Comparison of ENCODE assay signal across 24 mouse cellular contexts in genomic region chr16:97529241-97529640, GRCm38 (mm10). TPM values are rescaled to one million over a fixed set of nuclear protein-coding genes. Genes with fewer than 3 reads are reported as not detected.
DNase-seq lines count a peak whose midpoint lies in the region; ATAC-seq and TF ChIP-seq lines count a peak whose summit lies in the region.
"Had no signal": no experiment of that assay in that cellular context is flagged by ENCODE, and none has a peak within 500 bp of the region (broad histone marks: within the 10 kb centered on the region; RNA-seq: fewer than 3 reads in every experiment).

No protein-coding gene starts in this region.

- H3K27me3 ChIP-seq in intestine, embryonic 14.5 days (replicated peaks; ENCODE audit: control insufficient read depth, insufficient read depth, low read length): no peaks in the 10 kb centered on the region
- H3K27me3 ChIP-seq in intestine, embryonic 15.5 days (replicated peaks): no peaks in the 10 kb centered on the region
- H3K27me3 ChIP-seq in intestine, postnatal 0 days (replicated peaks; ENCODE audit: control insufficient read depth, insufficient read depth, low read length): no peaks in the 10 kb centered on the region
- no peaks in the 10 kb centered on the region for H3K27me3 ChIP-seq in stomach, postnatal 0 days (ENCODE audit: control insufficient read depth, insufficient read depth, low read length)
- H3K27me3 ChIP-seq in liver, embryonic 12.5 days (replicated peaks): no peaks in the 10 kb centered on the region
- H3K27me3 ChIP-seq in forebrain, embryonic 12.5 days: no peaks in the 10 kb centered on the region
- H3K27me3 ChIP-seq: embryonic facial prominence, embryonic 12.5 days had no signal

- no peak overlapping the region for H3K27ac ChIP-seq in intestine, embryonic 14.5 days (ENCODE audit: low read depth)
- no peak overlapping the region for H3K27ac ChIP-seq in intestine, embryonic 15.5 days
- H3K27ac ChIP-seq in intestine, postnatal 0 days (ENCODE audit: low read depth, low read length): no peak overlapping the region; the same call in 1 of the 2 replicates
- no peak overlapping the region for H3K27ac ChIP-seq in stomach, postnatal 0 days (replicated peaks)
- no peak overlapping the region for H3K27ac ChIP-seq in liver, embryonic 12.5 days
- H3K27ac ChIP-seq in forebrain, embryonic 12.5 days: no peak overlapping the region
- H3K27ac ChIP-seq: embryonic facial prominence, embryonic 10.5 days; embryonic facial prominence, embryonic 12.5 days had no signal

- peak; percentile 43; the same call in 1 of the 2 replicates for ATAC-seq in intestine, embryonic 14.5 days (replicated peaks; ENCODE audit: low FRiP score, low TSS enrichment, low read depth)
- peak; percentile 92 for ATAC-seq in intestine, embryonic 15.5 days
- ATAC-seq in intestine, postnatal 0 days: peak; percentile 83
- no peak for ATAC-seq in stomach, postnatal 0 days (ENCODE audit: low FRiP score, low TSS enrichment)
- ATAC-seq in liver, embryonic 12.5 days: no peak
- ATAC-seq in forebrain, embryonic 12.5 days (ENCODE audit: low FRiP score): no peak
- ATAC-seq: forebrain, embryonic 14.5 days; forebrain, embryonic 16.5 days had no signal

- no peak overlapping the region for H3K4me2 ChIP-seq in intestine, embryonic 14.5 days (ENCODE audit: low read length)
- H3K4me2 ChIP-seq in intestine, embryonic 15.5 days (replicated peaks): no peak overlapping the region
- no peak overlapping the region for H3K4me2 ChIP-seq in intestine, postnatal 0 days (replicated peaks; ENCODE audit: low read depth)
- H3K4me2 ChIP-seq in stomach, postnatal 0 days (replicated peaks; ENCODE audit: low read depth): no peak overlapping the region
- H3K4me2 ChIP-seq in liver, embryonic 12.5 days: no peak overlapping the region
- no peak overlapping the region for H3K4me2 ChIP-seq in forebrain, embryonic 12.5 days
- H3K4me2 ChIP-seq: embryonic facial prominence, embryonic 12.5 days had no signal

- DNase-seq in intestine, embryonic 14.5 days (ENCODE audit: low spot score): no peak
- DNase-seq in stomach, postnatal 0 days (ENCODE audit: low spot score): peak; percentile 20
- DNase-seq in cerebellum, postnatal 10 days: no peak
- no peak for DNase-seq in frontal cortex, postnatal 36 days (ENCODE audit: low spot score in 2 of 2)
- DNase-seq: adrenal gland, adult 2 months; adrenal gland, postnatal 10 days; adrenal gland, postnatal 25 days; cerebellum, adult 11 months; cerebellum, adult 18-20 months; cerebellum, adult 8-10 months; cerebellum, adult 9-11 months; cerebellum, postnatal 25 days had no signal

- H3K4me3 ChIP-seq in intestine, embryonic 14.5 days (ENCODE audit: low read depth, low read length): no peak overlapping the region
- no peak overlapping the region for H3K4me3 ChIP-seq in intestine, embryonic 15.5 days (replicated peaks)
- H3K4me3 ChIP-seq in intestine, postnatal 0 days (ENCODE audit: low read depth, low read length): no peak overlapping the region
- no peak overlapping the region for H3K4me3 ChIP-seq in stomach, postnatal 0 days (ENCODE audit: low read depth, low read length)
- H3K4me3 ChIP-seq in liver, embryonic 12.5 days: no peak overlapping the region
- H3K4me3 ChIP-seq in forebrain, embryonic 12.5 days (replicated peaks): no peak overlapping the region
- H3K4me3 ChIP-seq: embryonic facial prominence, embryonic 10.5 days; embryonic facial prominence, embryonic 12.5 days had no signal

- WGBS in intestine, embryonic 14.5 days: 66% methylated on average over 2 of the region's 2 CpGs
- WGBS in intestine, embryonic 15.5 days: 65% methylated on average over 2 of the region's 2 CpGs
- 39% methylated on average over 2 of the region's 2 CpGs for WGBS in intestine, postnatal 0 days
- WGBS in stomach, postnatal 0 days: 58% methylated on average over 2 of the region's 2 CpGs
- WGBS in liver, embryonic 12.5 days (ENCODE audit: insufficient replicate concordance): 69% methylated on average over 2 of the region's 2 CpGs
- WGBS in forebrain, embryonic 12.5 days: 88% methylated on average over 2 of the region's 2 CpGs

- H3K9ac ChIP-seq in intestine, embryonic 14.5 days (ENCODE audit: low read length): no peak overlapping the region
- H3K9ac ChIP-seq in intestine, embryonic 15.5 days: no peak overlapping the region
- no peak overlapping the region for H3K9ac ChIP-seq in intestine, postnatal 0 days (ENCODE audit: low read depth, low read length)
- no peak overlapping the region for H3K9ac ChIP-seq in stomach, postnatal 0 days (ENCODE audit: low read length)
- H3K9ac ChIP-seq in liver, embryonic 12.5 days: no peak overlapping the region
- no peak overlapping the region for H3K9ac ChIP-seq in forebrain, embryonic 12.5 days
- H3K9ac ChIP-seq: embryonic facial prominence, embryonic 12.5 days had no signal

- no peak for TF ChIP-seq CTCF in intestine, postnatal 0 days (IDR thresholded peaks at IDR 0.05; ENCODE audit: low read depth)
- TF ChIP-seq CTCF in stomach, postnatal 0 days (IDR thresholded peaks at IDR 0.05; ENCODE audit: low read depth): no peak

- no peaks in the 10 kb centered on the region for H3K4me1 ChIP-seq in intestine, embryonic 14.5 days (replicated peaks; ENCODE audit: control insufficient read depth, insufficient read depth, low read length)
- H3K4me1 ChIP-seq in intestine, embryonic 15.5 days (replicated peaks): peaks cover under 1% of the 10 kb centered on the region; the same call in 1 of the 2 replicates
- no peaks in the 10 kb centered on the region for H3K4me1 ChIP-seq in intestine, postnatal 0 days (replicated peaks; ENCODE audit: control insufficient read depth, insufficient read depth, low read length)
- H3K4me1 ChIP-seq in stomach, postnatal 0 days (replicated peaks; ENCODE audit: control insufficient read depth, insufficient read depth): no peaks in the 10 kb centered on the region
- peaks cover 5% of the 10 kb centered on the region; the same call in 1 of the 2 replicates for H3K4me1 ChIP-seq in liver, embryonic 12.5 days
- peaks cover under 1% of the 10 kb centered on the region; the same call in 1 of the 2 replicates for H3K4me1 ChIP-seq in forebrain, embryonic 12.5 days
- H3K4me1 ChIP-seq: embryonic facial prominence, embryonic 10.5 days; embryonic facial prominence, embryonic 12.5 days had no signal

- TF ChIP-seq EP300 in stomach, postnatal 0 days (optimal IDR thresholded peaks at IDR 0.05): no peak

- no peaks in the 10 kb centered on the region for H3K9me3 ChIP-seq in intestine, embryonic 14.5 days (ENCODE audit: control insufficient read depth, low read length)
- H3K9me3 ChIP-seq in intestine, embryonic 15.5 days: no peaks in the 10 kb centered on the region
- H3K9me3 ChIP-seq in intestine, postnatal 0 days (ENCODE audit: control insufficient read depth): no peaks in the 10 kb centered on the region
- H3K9me3 ChIP-seq in stomach, postnatal 0 days (ENCODE audit: control insufficient read depth, low read length): no peaks in the 10 kb centered on the region
- H3K9me3 ChIP-seq in liver, embryonic 12.5 days (replicated peaks): no peaks in the 10 kb centered on the region
- H3K9me3 ChIP-seq in forebrain, embryonic 12.5 days: no peaks in the 10 kb centered on the region
- H3K9me3 ChIP-seq: embryonic facial prominence, embryonic 10.5 days; embryonic facial prominence, embryonic 12.5 days had no signal

- H3K36me3 ChIP-seq in intestine, embryonic 14.5 days (ENCODE audit: control insufficient read depth, insufficient read depth, low read length): no peaks in the 10 kb centered on the region
- no peaks in the 10 kb centered on the region for H3K36me3 ChIP-seq in intestine, embryonic 15.5 days
- H3K36me3 ChIP-seq in intestine, postnatal 0 days (ENCODE audit: control insufficient read depth, insufficient read depth): no peaks in the 10 kb centered on the region
- no peaks in the 10 kb centered on the region for H3K36me3 ChIP-seq in stomach, postnatal 0 days (ENCODE audit: control insufficient read depth, insufficient read depth, low read length)
- H3K36me3 ChIP-seq in liver, embryonic 12.5 days: no peaks in the 10 kb centered on the region
- no peaks in the 10 kb centered on the region for H3K36me3 ChIP-seq in forebrain, embryonic 12.5 days (replicated peaks)
- H3K36me3 ChIP-seq: embryonic facial prominence, embryonic 10.5 days; embryonic facial prominence, embryonic 12.5 days had no signal

RNA-seq across cellular contexts. Expression of gene Fam3b, which starts 14.6 kb away (rescaled TPM):
- polyA plus RNA-seq in intestine, embryonic 14.5 days (2014; fragmentation: Nextera tagmentation; extraction: Ambion mirVana): 0.26 TPM in 1 of 2 replicates, not detected in the other
- polyA plus RNA-seq in intestine, embryonic 15.5 days (2015; fragmentation: Nextera tagmentation; extraction: Ambion mirVana): 0.85 and 1.3 TPM in 2 replicates
- polyA plus RNA-seq in intestine, postnatal 0 days (2015; fragmentation: Nextera tagmentation; extraction: Ambion mirVana): 4.4 and 5.8 TPM in 2 replicates
- 50.6 and 55.3 TPM in 2 replicates for polyA plus RNA-seq in stomach, postnatal 0 days (2015; fragmentation: Nextera tagmentation; extraction: Ambion mirVana)
- polyA plus RNA-seq in liver, embryonic 12.5 days (2016; fragmentation: Nextera tagmentation; extraction: Ambion mirVana): not detected in 2 replicates
- not detected in 2 replicates for polyA plus RNA-seq in forebrain, embryonic 12.5 days (2016; fragmentation: Nextera tagmentation; extraction: Ambion mirVana)
- polyA plus RNA-seq: adrenal gland, adult 2 months; brain, embryonic 14.5 days; C2C12; cortical plate, adult 2 months; embryonic facial prominence, embryonic 10.5 days; embryonic facial prominence, embryonic 12.5 days; forebrain, embryonic 11.5 days; forebrain, embryonic 14.5 days; forebrain, embryonic 16.5 days had no signal

Comparison
In these comparisons a context has a peak if more than half of its experiments do, and no peak if none do; other contexts are left out.
1. ATAC-seq: peak in intestine, embryonic 14.5 days (single experiment), intestine, embryonic 15.5 days (single experiment) and intestine, postnatal 0 days (single experiment); none in stomach, postnatal 0 days (single experiment), liver, embryonic 12.5 days (single experiment) and forebrain, embryonic 12.5 days (single experiment).